Mouse (Mus musculus): Measurements from ENCODE around the gene Pde6h. TPM values are rescaled to one million over a fixed set of nuclear protein-coding genes. Genes with fewer than 3 reads are reported as not detected.
"Not testable (repeated sequence)": the region's sequence is repeated elsewhere in the genome, so short reads cannot be mapped to it uniquely, and the experiment has no call there.

Pde6h gene
- total RNA-seq, 2 experiments from 2014 or later = not detected

GRCm38 (mm10) chr6:136967466-136967865, 43.8 kb downstream of the Pde6h start:
- no peak for ATAC-seq (replicated peaks; ENCODE audit: low FRiP score, poor library complexity, severe bottlenecking)

- ATAC-seq (replicated peaks; ENCODE audit: low FRiP score, poor library complexity, severe bottlenecking) = not testable (repeated sequence)
Measured at GRCm38 (mm10) chr6:136968877-136969276, 45.2 kb downstream of the Pde6h start.

GRCm38 (mm10) chr6:136979274-136980082, 55.8 kb downstream of the Pde6h start:
- ATAC-seq (replicated peaks; ENCODE audit: low FRiP score, poor library complexity, severe bottlenecking) = no peak

- ATAC-seq (replicated peaks; ENCODE audit: low FRiP score, poor library complexity, severe bottlenecking) = no peak
Measured at GRCm38 (mm10) chr6:136980331-136980746, 56.7 kb downstream of the Pde6h start.

- ATAC-seq (replicated peaks; ENCODE audit: low FRiP score, poor library complexity, severe bottlenecking) = no peak
Measured at GRCm38 (mm10) chr6:136982581-136982980, 58.9 kb downstream of the Pde6h start.

GRCm38 (mm10) chr6:136983201-136983600, 59.6 kb downstream of the Pde6h start:
- no peak for ATAC-seq (replicated peaks; ENCODE audit: low FRiP score, poor library complexity, severe bottlenecking)

GRCm38 (mm10) chr6:136986019-136986418, 62.4 kb downstream of the Pde6h start:
- ATAC-seq (replicated peaks; ENCODE audit: low FRiP score, poor library complexity, severe bottlenecking) = no peak

- ATAC-seq (replicated peaks; ENCODE audit: low FRiP score, poor library complexity, severe bottlenecking) = no peak
Measured at GRCm38 (mm10) chr6:136986718-136987117, 63.1 kb downstream of the Pde6h start.

GRCm38 (mm10) chr6:136988536-136989060, 65.0 kb downstream of the Pde6h start:
- no peak for ATAC-seq (replicated peaks; ENCODE audit: low FRiP score, poor library complexity, severe bottlenecking)

- ATAC-seq (replicated peaks; ENCODE audit: low FRiP score, poor library complexity, severe bottlenecking) = no peak
Measured at GRCm38 (mm10) chr6:136989824-136990497, 66.3 kb downstream of the Pde6h start.

GRCm38 (mm10) chr6:136990557-136990956, 66.9 kb downstream of the Pde6h start:
- ATAC-seq (replicated peaks; ENCODE audit: low FRiP score, poor library complexity, severe bottlenecking) = no peak

- ATAC-seq (replicated peaks; ENCODE audit: low FRiP score, poor library complexity, severe bottlenecking) = no peak
Measured at GRCm38 (mm10) chr6:136993574-136993973, 69.9 kb downstream of the Pde6h start.

GRCm38 (mm10) chr6:136995533-136995932, 71.9 kb downstream of the Pde6h start:
- ATAC-seq (replicated peaks; ENCODE audit: low FRiP score, poor library complexity, severe bottlenecking) = no peak

GRCm38 (mm10) chr6:136996336-136996735, 72.7 kb downstream of the Pde6h start:
- ATAC-seq (replicated peaks; ENCODE audit: low FRiP score, poor library complexity, severe bottlenecking) = no peak

GRCm38 (mm10) chr6:136998181-136998580, 74.5 kb downstream of the Pde6h start:
- no peak for ATAC-seq (replicated peaks; ENCODE audit: low FRiP score, poor library complexity, severe bottlenecking)

- no peak for ATAC-seq (replicated peaks; ENCODE audit: low FRiP score, poor library complexity, severe bottlenecking)
Measured at GRCm38 (mm10) chr6:136999009-136999408, 75.4 kb downstream of the Pde6h start.

GRCm38 (mm10) chr6:136999707-137000446, 76.2 kb downstream of the Pde6h start:
- no peak for ATAC-seq (replicated peaks; ENCODE audit: low FRiP score, poor library complexity, severe bottlenecking)

GRCm38 (mm10) chr6:137000706-137001105, 77.1 kb downstream of the Pde6h start:
- no peak for ATAC-seq (replicated peaks; ENCODE audit: low FRiP score, poor library complexity, severe bottlenecking)

- ATAC-seq (replicated peaks; ENCODE audit: low FRiP score, poor library complexity, severe bottlenecking) = no peak
Measured at GRCm38 (mm10) chr6:137001267-137002168, 77.9 kb downstream of the Pde6h start.

Data from erythroblast, adult 5-6 weeks (primary cell).